Mouse (Mus musculus): Measurements from ENCODE around the gene Kera. TPM values are rescaled to one million over a fixed set of nuclear protein-coding genes. Genes with fewer than 3 reads are reported as not detected.

Gene Kera
- polyA plus RNA-seq, 1 experiment from 2014 or later, result 0.07 TPM

GRCm38 (mm10) chr10:97641926-97642325 is 35.2 kb downstream of the Kera start:
- Histone ChIP-seq H3K27me3 (ENCODE audit: control insufficient read depth, insufficient read depth, low read length) (no peaks in the 10 kb centered on the region), H3K27ac (ENCODE audit: low read depth, low read length) (no peak overlapping the region), H3K36me3 (ENCODE audit: control insufficient read depth, insufficient read depth, low read length) (no peaks in the 10 kb centered on the region), H3K9ac (ENCODE audit: low read depth, low read length) (no peak overlapping the region), H3K4me3 (ENCODE audit: low read depth, low read length) (no peak overlapping the region), H3K4me2 (no peak overlapping the region), H3K9me3 (replicated peaks; ENCODE audit: control insufficient read depth, low read length) (no peaks in the 10 kb centered on the region), H3K4me1 (ENCODE audit: control insufficient read depth, insufficient read depth, low read length) (no peaks in the 10 kb centered on the region)
- ATAC-seq (replicated peaks; ENCODE audit: insufficient number of reproducible peaks, low FRiP score, low TSS enrichment), result no peak
- 80% methylated on average over 2 of the region's 2 CpGs for whole genome bisulfite sequencing (ENCODE audit: insufficient replicate concordance)

GRCm38 (mm10) chr10:97643768-97644167 is 37.1 kb downstream of the Kera start, which contains the start of gene Epyc:
Gene Epyc (plus strand): TSS chr10:97644068.
- no peaks in the 10 kb centered on the region for H3K27me3 ChIP-seq (ENCODE audit: control insufficient read depth, insufficient read depth, low read length)
- H3K27ac ChIP-seq (ENCODE audit: low read depth, low read length), result no peak within 1 kb of the TSS
- no peak within 1 kb of the TSS for H3K9ac ChIP-seq (ENCODE audit: low read depth, low read length)
- H3K4me2 ChIP-seq, result no peak within 1 kb of the TSS
- H3K4me1 ChIP-seq (ENCODE audit: control insufficient read depth, insufficient read depth, low read length), result no peaks in the 10 kb centered on the region
- H3K36me3 ChIP-seq (ENCODE audit: control insufficient read depth, insufficient read depth, low read length), result no peaks in the 10 kb centered on the region
- WGBS (ENCODE audit: insufficient replicate concordance), result 62% methylated on average over 2 of the region's 2 CpGs
- H3K9me3 ChIP-seq (replicated peaks; ENCODE audit: control insufficient read depth, low read length), result no peaks in the 10 kb centered on the region
- no peak within 1 kb of the TSS for H3K4me3 ChIP-seq (ENCODE audit: low read depth, low read length)
- no peak for ATAC-seq (replicated peaks; ENCODE audit: insufficient number of reproducible peaks, low FRiP score, low TSS enrichment)

- H3K9ac ChIP-seq (ENCODE audit: low read depth, low read length), result no peak overlapping the region
- ATAC-seq (replicated peaks; ENCODE audit: insufficient number of reproducible peaks, low FRiP score, low TSS enrichment), result no peak
- no peak overlapping the region for H3K4me3 ChIP-seq (ENCODE audit: low read depth, low read length)
- no peaks in the 10 kb centered on the region for H3K9me3 ChIP-seq (replicated peaks; ENCODE audit: control insufficient read depth, low read length)
- H3K36me3 ChIP-seq (ENCODE audit: control insufficient read depth, insufficient read depth, low read length), result no peaks in the 10 kb centered on the region
- H3K4me2 ChIP-seq, result no peak overlapping the region
- H3K27me3 ChIP-seq (ENCODE audit: control insufficient read depth, insufficient read depth, low read length), result no peaks in the 10 kb centered on the region
- WGBS (ENCODE audit: insufficient replicate concordance), result 69% methylated on average over 2 of the region's 2 CpGs
- H3K27ac ChIP-seq (ENCODE audit: low read depth, low read length), result no peak overlapping the region
- no peaks in the 10 kb centered on the region for H3K4me1 ChIP-seq (ENCODE audit: control insufficient read depth, insufficient read depth, low read length)
Observed at GRCm38 (mm10) chr10:97650334-97650733, 43.7 kb downstream of the Kera start.

DNA sequence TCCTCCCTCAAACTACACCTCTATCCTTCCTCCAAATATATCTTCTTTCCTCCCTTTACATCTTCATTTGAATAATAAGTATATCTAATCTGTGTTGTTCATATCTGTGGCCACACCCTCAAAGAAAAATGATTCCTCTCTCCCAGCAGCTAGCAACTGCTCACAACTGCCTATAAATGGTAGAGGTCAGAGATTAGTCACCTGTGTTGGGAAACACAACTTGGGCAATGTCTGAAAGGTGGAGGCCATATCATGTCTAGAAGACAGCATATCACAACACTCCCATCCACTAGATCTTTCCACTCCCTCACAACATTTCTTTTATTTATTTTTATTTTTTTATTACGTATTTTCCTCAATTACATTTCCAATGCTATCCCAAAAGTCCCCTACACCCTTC is 52.8 kb downstream of the Kera start:
- Histone ChIP-seq H3K27me3 (ENCODE audit: control insufficient read depth, insufficient read depth, low read length) (no peaks in the 10 kb centered on the region), H3K27ac (ENCODE audit: low read depth, low read length) (no peak overlapping the region), H3K9ac (ENCODE audit: low read depth, low read length) (no peak overlapping the region), H3K4me1 (ENCODE audit: control insufficient read depth, insufficient read depth, low read length) (no peaks in the 10 kb centered on the region), H3K36me3 (ENCODE audit: control insufficient read depth, insufficient read depth, low read length) (no peaks in the 10 kb centered on the region), H3K4me3 (ENCODE audit: low read depth, low read length) (no peak overlapping the region), H3K9me3 (replicated peaks; ENCODE audit: control insufficient read depth, low read length) (no peaks in the 10 kb centered on the region), H3K4me2 (no peak overlapping the region)
- ATAC-seq (replicated peaks; ENCODE audit: insufficient number of reproducible peaks, low FRiP score, low TSS enrichment), result no peak
- WGBS (ENCODE audit: insufficient replicate concordance), result 74% methylated on average over 1 of the region's 1 CpGs

Other genes starting within 250 kb of the Kera start
- 70.0 and 72.2 TPM in 2 replicates for gene Dcn, start 127.3 kb upstream of the Kera start, polyA plus RNA-seq (2014; fragmentation: Nextera tagmentation; extraction: Ambion mirVana)
- gene Lum, start 41.8 kb upstream of the Kera start, polyA plus RNA-seq (2014; fragmentation: Nextera tagmentation; extraction: Ambion mirVana), result 26.2 and 26.4 TPM in 2 replicates
- 0.23 and 0.30 TPM in 2 replicates for gene Epyc, start 37.2 kb downstream of the Kera start, polyA plus RNA-seq (2014; fragmentation: Nextera tagmentation; extraction: Ambion mirVana)
- gene Ccer1, start 86.2 kb downstream of the Kera start, polyA plus RNA-seq (2014; fragmentation: Nextera tagmentation; extraction: Ambion mirVana), result not detected in 2 replicates
- not detected in 2 replicates for gene C030005K15Rik, start 119.9 kb downstream of the Kera start, polyA plus RNA-seq (2014; fragmentation: Nextera tagmentation; extraction: Ambion mirVana)